Mouse (Mus musculus): ENCODE data around the gene Hs3st5.
A peak's percentile ranks its signal among the peaks of the same experiment; 100 is the strongest.

The Hs3st5 gene

GRCm38 (mm10) chr10:36800925-36801482 lies 294.4 kb downstream of the Hs3st5 start:
- DNase-seq (ENCODE audit: low spot score in 2 of 2), result no peak

DNA sequence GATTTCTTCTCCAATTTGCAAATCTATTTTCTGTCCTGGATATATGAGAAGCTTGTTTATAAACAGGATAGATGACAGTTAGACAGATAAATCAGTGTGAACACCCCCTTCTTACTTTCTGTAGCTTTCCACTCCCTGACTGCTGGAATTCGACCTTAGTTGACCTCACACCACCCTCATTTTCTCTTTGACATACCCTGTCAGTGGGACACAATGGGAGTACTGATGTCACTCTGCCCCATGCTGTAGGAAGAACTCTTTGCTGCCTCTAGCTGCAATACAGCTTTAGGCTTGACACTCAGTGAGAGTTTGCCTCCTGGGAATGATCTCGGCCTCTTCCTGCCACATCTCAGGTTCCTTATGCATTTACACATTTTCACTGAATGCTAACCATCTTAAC lies 297.1 kb downstream of the Hs3st5 start:
- no peak for DNase-seq (ENCODE audit: low spot score in 2 of 2)

DNA sequence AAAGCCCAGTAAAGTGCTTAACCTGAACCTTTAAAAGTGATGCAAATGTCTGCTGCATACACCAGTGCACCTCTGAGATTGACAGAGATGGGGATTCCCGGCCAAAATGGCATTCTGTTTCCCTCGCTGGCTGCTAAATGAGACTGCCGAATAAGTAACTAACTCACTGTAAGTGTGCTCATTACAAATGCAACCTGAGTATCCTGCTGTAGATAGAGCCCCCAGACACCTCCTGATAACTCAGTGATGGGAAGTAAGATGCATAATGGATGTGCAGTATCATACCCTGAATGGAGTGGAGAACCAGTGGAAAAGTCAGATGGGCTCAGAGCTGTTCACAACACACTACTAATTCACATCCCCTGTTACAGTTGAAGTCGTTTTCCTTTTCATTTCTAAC lies 298.7 kb downstream of the Hs3st5 start:
- DNase-seq (ENCODE audit: low spot score in 2 of 2), result no peak

GRCm38 (mm10) chr10:36805788-36806187 lies 299.2 kb downstream of the Hs3st5 start:
- DNase-seq (ENCODE audit: low spot score in 2 of 2), result no peak

- no peak for DNase-seq (ENCODE audit: low spot score in 2 of 2)
These were observed 300.4 kb downstream of the Hs3st5 start for GRCm38 (mm10) chr10:36807007-36807406.

- no peak for DNase-seq (ENCODE audit: low spot score in 2 of 2)
These were observed 312.3 kb downstream of the Hs3st5 start for GRCm38 (mm10) chr10:36818867-36819266.

- DNase-seq (ENCODE audit: low spot score in 2 of 2), result no peak
These were observed 322.5 kb downstream of the Hs3st5 start for GRCm38 (mm10) chr10:36829079-36829478.

GRCm38 (mm10) chr10:36832204-36832603 lies 325.6 kb downstream of the Hs3st5 start:
- DNase-seq (ENCODE audit: low spot score in 2 of 2), result no peak

DNA sequence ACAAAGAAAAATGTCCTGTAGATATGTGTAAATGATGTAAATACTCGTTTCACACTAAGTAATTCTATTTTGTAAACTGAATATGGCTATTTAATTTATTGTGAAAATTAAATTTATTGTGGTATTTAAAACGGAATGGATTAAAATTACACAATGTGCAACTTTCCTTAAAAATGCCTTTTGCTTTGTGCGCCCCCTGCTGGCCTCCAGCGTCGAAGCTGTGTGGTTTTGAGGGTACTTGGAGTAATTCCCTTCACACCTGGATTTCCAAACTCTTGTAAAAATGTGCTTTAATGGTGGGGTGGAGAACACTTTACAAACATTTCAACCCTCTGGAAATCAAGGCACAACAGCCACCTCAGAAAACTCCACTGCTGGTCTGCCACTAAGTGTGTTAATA lies 327.6 kb downstream of the Hs3st5 start:
- peak in 1 of 2 experiments; percentile 26 for DNase-seq (ENCODE audit: low spot score in 2 of 2)

DNA sequence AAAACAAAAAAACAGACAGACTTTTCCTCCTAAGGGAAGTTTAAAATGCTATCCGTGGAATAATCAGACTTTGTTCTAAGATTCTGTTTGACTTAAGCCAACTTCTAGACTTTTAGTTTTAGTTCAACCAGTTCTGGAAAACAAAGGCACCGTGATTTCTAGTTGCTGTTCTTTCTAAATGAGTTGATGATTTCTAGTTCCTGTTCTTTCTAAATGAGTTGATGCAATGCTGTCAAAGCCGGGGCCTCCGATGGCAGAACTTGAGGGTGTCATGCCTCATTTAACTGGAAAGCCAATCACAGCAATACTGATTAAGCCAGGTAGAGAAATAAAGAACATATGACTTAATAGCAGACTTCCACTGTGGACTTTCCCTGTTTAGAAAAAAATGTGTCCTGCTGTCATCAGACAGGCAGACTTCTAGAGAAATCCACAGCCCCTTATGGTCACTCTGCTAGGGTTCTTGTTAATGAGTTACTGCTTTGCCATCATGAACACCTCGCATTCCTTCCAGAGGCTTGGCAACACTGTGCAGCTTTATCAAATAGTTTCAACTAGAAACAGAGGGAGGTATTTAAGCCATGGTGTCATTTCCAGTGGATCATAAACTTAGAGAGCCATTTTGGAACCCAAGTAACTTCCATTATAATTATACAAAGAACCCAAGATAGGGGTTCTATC lies 329.4 kb downstream of the Hs3st5 start:
- DNase-seq (ENCODE audit: low spot score in 2 of 2), result no peak

DNA sequence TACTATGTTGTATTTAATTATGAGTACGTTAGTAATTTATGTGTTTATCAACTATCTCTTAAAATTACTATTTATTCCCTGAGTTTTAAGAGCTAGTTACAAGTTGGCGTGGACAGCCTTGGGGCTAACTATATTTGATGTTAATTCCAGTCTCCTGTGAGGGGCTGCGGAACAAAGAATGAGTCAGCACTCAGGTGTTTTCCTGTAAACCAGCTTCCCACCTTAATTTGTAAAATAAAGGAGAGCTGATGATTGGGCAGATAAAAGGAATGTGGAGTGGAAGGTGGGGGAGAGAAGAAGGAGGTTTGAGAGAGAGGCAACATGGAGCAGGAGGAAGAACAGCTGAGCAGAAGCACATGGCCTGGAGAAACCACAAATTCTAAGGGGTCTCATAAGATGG lies 343.6 kb downstream of the Hs3st5 start:
- no peak for DNase-seq (ENCODE audit: low spot score in 2 of 2)

GRCm38 (mm10) chr10:36862127-36862895 lies 355.7 kb downstream of the Hs3st5 start:
- no peak for DNase-seq (ENCODE audit: low spot score in 2 of 2)
